Mouse (Mus musculus) embryonic facial prominence, embryonic 10.5 days (tissue): ENCODE results near the gene E130308A19Rik. TPM values are rescaled to one million over a fixed set of nuclear protein-coding genes. Genes with fewer than 3 reads are reported as not detected.

Experiments used
- DNase-seq: peaks from one replicate; pipeline ENCODE4 v3.0.0-alpha.2; 2017; ENCODE audit warnings: low spot score
- H3K27ac ChIP-seq: fragments of 300-500 bp; sonication (generic); replicated peaks from 2 replicates; pipeline ENCODE4 v1.5.1; 2016; ENCODE audit warnings: mild to moderate bottlenecking
- H3K27me3 ChIP-seq: fragments of 300-500 bp; sonication (generic); replicated peaks from 2 replicates; pipeline ENCODE4 v1.6.1; 2016; ENCODE audit warnings: low read depth, mild to moderate bottlenecking; ENCODE audit not compliant: poor library complexity, severe bottlenecking
- H3K36me3 ChIP-seq: fragments of 300-500 bp; sonication (generic); replicated peaks from 2 replicates; pipeline ENCODE4 v1.6.1; 2016; ENCODE audit warnings: mild to moderate bottlenecking, moderate library complexity
- H3K4me1 ChIP-seq: fragments of 300-500 bp; sonication (generic); 2 replicates; pipeline ENCODE4 v1.6.1; 2016
- H3K4me3 ChIP-seq: fragments of 300-500 bp; sonication (generic); 2 replicates; pipeline ENCODE4 v1.5.1; 2016; ENCODE audit warnings: mild to moderate bottlenecking, moderate library complexity
- H3K9me3 ChIP-seq: fragments of 300-500 bp; sonication (generic); 2 replicates; pipeline ENCODE4 v1.6.1; 2016; ENCODE audit warnings: mild to moderate bottlenecking
- WGBS: fragments of 180-500 bp; shearing (Covaris S2); methylation state at CpG from one replicate; pipeline ENCODE4 v1.1.7; 2016; 5-methylcytosine and 5-hydroxymethylcytosine counted together
- polyA plus RNA-seq: library from polyadenylated mRNA; unstranded; fragments of >200 nt; fragmentation: Nextera tagmentation; extraction: Ambion mirVana; gene quantifications from 2 replicates; pipeline ENCODE4 v1.2.1, GENCODE M21; 2016

E130308A19Rik gene
- polyA plus RNA-seq, 1 experiment from 2014 or later = 41.1 TPM

DNA sequence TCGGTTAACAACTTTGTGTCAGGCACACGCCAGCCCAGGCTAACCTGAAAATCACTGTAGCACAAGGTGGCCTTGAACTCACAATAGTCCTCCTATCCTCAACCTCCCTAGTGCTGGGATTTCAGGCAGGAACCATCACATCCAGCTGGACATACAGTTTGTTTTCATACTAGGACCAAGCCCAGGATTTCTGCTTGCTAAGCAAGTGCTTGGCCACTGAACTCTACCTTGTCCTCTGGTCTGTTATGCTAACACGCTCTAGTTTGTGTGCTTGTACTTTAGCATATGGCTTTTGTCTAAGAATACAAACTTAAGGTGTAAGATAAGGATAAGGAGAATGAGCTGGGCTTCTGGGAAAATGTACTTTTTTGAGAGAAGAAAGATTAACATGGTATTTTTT, 18.4 kb downstream of the E130308A19Rik start:
- Histone ChIP-seq H3K36me3 (no peaks in the 10 kb centered on the region), H3K4me1 (peaks cover 4% of the 10 kb centered on the region), H3K27me3 (no peaks in the 10 kb centered on the region), H3K27ac (no peak overlapping the region), H3K4me3 (no peak overlapping the region), H3K9me3 (no peaks in the 10 kb centered on the region)
- 92% methylated on average over 3 of the region's 3 CpGs for WGBS
- DNase-seq = no peak

DNA sequence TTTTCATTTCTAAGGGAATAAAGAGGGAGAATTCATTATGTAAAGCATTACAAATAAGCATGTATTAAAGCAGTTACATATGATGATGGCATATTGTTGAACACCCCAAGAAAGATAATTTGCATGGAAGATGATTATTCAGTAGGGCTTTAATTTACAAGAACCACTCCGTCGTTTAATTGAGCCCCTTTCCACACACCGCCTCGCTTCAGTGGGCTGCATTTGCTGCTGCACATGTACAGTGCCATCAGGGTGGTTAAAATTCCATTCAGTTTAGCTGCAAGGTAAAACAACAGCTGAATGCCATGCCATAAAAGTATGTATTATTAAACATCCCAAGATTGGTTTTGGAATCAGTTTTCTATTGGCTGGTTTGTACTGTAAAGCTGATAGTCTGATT, 19.0 kb downstream of the E130308A19Rik start:
- Histone ChIP-seq H3K4me1 (peaks cover 4% of the 10 kb centered on the region), H3K4me3 (no peak overlapping the region), H3K9me3 (no peaks in the 10 kb centered on the region), H3K36me3 (no peaks in the 10 kb centered on the region), H3K27me3 (no peaks in the 10 kb centered on the region), H3K27ac (no peak overlapping the region)
- WGBS = 91% methylated on average over 4 of the region's 4 CpGs
- no peak for DNase-seq

DNA sequence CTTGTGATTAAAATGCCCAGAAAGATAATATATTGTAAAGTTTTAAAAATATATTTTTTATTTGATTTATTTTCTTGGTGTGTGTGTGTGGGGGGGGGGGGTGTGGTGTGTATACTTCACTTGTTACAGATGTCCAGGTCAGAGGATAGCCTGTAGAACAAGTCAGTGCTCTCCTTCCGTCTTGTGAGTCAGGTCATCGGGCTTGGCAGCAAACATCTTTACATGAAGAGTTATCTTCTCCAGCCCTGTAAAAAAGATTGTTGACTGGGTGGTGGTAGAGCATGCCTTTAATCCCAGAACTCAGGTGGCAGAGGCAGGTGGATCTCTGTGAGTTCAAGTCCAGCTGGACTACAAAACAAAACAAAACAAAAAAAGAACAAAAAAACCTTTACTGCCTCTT, 19.6 kb downstream of the E130308A19Rik start:
- WGBS = 89% methylated on average over 2 of the region's 2 CpGs

DNA sequence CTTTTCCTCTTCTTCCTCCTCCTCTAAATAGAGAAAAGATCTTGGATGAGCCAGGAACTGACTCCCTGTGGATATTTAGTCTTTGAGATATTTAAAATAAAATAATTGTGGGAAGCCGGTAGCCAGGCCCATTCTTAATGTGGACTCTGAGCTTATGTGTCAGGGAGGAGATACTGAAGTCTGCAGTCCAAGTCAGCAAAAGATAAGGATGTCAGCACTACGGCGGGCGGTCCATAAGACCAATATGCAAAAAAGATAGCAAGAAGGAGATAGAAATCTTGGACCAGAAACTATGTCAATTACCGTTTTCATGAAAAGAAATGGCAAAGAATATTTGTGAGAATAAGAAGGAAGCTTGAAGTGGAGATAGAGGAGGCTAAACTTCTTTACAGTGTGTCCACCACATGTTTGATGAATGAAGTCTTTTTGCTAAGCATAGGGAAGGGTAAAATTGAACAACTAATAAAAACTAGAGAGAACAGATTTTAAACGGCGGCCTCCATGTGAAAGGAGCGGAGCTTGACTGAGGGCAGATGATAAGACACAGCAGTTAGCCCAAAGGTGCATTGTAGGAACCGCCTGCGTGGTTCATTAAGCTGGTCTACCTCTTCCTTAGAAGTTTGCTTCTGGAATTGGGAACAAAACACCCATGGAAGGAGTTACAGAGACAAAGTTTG, 20.1 kb downstream of the E130308A19Rik start:
- H3K4me3 ChIP-seq = no peak overlapping the region
- 92% methylated on average over 10 of the region's 10 CpGs for WGBS
- H3K27me3 ChIP-seq = no peaks in the 10 kb centered on the region
- peaks cover 4% of the 10 kb centered on the region; the same call in 1 of the 2 replicates for H3K4me1 ChIP-seq
- no peaks in the 10 kb centered on the region for H3K36me3 ChIP-seq
- DNase-seq = no peak
- H3K9me3 ChIP-seq = no peaks in the 10 kb centered on the region
- H3K27ac ChIP-seq = no peak overlapping the region

More for the DNA sequence above, 19.6 kb downstream of the E130308A19Rik start:
- H3K36me3 ChIP-seq = no peaks in the 10 kb centered on the region
- H3K4me1 ChIP-seq = peaks cover 4% of the 10 kb centered on the region
- H3K4me3 ChIP-seq = no peak overlapping the region
- no peak overlapping the region for H3K27ac ChIP-seq
- H3K9me3 ChIP-seq = no peaks in the 10 kb centered on the region
- H3K27me3 ChIP-seq = no peaks in the 10 kb centered on the region
- no peak for DNase-seq

DNA sequence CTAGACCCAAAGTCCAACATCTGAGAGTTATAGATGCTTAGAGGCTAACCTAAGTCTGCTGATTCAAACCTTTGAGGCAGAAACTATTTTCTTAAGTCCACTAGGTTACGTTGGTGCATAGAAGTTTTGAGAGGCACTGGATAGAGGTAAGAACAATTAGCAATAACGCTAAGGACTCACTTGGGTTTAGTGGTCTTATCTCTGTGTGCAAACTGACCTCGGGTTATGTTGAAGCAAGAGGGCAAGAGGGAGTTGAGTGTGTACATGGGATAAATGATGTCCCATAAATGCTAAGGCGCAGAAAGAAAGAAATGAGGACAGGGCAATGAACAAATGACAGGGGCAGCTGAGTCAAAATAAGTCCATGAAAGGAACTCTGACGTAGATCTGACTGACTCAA, 23.1 kb downstream of the E130308A19Rik start:
- no peaks in the 10 kb centered on the region for H3K27me3 ChIP-seq
- H3K36me3 ChIP-seq = no peaks in the 10 kb centered on the region
- H3K4me3 ChIP-seq = no peak overlapping the region
- no peak overlapping the region for H3K27ac ChIP-seq
- DNase-seq = no peak
- H3K9me3 ChIP-seq = no peaks in the 10 kb centered on the region
- 88% methylated on average over 5 of the region's 5 CpGs for WGBS
- H3K4me1 ChIP-seq = no peaks in the 10 kb centered on the region

DNA sequence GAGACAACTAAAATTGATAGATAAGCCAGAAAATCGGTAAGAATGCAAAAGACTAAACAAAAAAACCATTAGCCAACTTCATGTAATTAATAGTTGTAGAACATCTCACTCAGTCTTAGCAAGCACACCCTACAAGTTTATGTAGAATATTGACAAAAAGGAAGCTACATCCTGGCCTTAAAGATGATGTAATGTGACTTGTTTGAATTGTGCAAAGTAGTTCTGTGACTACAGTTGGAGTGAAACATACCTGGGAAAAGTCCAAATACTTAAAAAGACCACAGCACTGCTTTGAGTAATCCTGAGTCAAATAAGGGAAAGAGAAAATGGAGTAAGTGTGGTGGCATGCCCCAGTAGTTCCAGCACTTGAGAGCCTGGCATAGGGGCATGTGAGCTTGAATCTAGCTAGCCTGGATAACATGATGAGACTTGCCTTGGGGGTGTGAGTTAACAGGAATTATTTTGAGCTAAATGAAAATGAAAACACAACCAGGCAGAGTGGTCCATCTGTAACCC, 26.2 kb downstream of the E130308A19Rik start:
- Histone ChIP-seq H3K4me3 (no peak overlapping the region), H3K27me3 (no peaks in the 10 kb centered on the region), H3K36me3 (no peaks in the 10 kb centered on the region), H3K9me3 (no peaks in the 10 kb centered on the region), H3K27ac (no peak overlapping the region), H3K4me1 (0 out of 2 replicates have a peak, but pooled peaks cover 3% of the 10 kb centered on the region)
- no peak for DNase-seq
- 89% methylated on average over 1 of the region's 1 CpGs for WGBS

DNA sequence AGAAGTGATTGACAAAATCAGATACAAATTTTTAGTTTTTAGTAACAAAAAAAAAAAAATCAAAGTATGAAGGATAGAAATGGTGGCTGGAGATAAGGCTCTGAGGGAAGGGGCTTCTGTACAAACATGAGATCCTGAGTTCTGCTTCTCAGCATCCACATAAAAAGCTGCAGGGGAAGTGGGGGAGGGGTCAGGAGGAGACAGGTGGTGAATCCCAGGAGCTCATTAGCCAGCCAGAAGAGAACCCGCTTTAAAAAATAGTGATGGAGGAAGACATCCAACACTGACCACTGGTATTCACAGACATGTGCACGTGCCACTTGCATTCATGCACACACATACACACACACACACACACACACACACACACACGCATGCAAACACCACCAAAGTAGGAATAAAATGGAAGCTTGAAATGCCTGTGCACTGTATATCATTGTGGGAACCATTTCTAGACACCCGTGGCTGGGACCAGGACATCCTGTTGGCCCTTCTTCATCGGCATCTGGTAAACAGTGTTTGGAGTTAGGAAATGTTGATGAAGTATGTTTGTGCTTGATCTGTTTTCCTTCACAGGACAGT, 30.1 kb downstream of the E130308A19Rik start:
- DNase-seq = no peak

DNA sequence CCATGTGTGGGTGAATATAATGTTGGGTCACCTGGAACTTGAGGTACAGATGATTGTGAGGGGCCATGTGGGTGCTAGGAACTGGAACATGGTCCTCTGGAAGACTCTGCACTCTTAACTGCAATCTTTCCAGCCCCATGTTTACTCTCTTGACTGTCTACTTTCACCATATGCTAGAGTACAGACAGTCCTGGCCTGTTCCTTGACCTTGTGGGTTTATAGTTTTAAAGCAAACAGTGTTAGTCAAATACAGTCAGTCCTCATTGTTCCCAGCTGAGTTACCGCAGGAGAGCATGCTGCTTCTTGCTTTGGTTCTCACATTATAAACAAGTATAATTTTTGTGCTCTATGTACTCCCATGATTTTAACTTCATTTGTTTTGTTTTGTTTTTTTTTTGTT, 36.2 kb downstream of the E130308A19Rik start:
- H3K4me3 ChIP-seq = no peak overlapping the region
- H3K4me1 ChIP-seq = peaks cover under 1% of the 10 kb centered on the region
- H3K36me3 ChIP-seq = peaks cover 20% of the 10 kb centered on the region
- peaks cover 5% of the 10 kb centered on the region; the same call in 1 of the 2 replicates for H3K9me3 ChIP-seq
- H3K27ac ChIP-seq = no peak overlapping the region
- H3K27me3 ChIP-seq = no peaks in the 10 kb centered on the region
- no peak for DNase-seq
- 97% methylated on average over 1 of the region's 1 CpGs for WGBS

More for the DNA sequence above, 30.1 kb downstream of the E130308A19Rik start:
- Histone ChIP-seq H3K36me3 (no peaks in the 10 kb centered on the region), H3K4me1 (0 out of 2 replicates have a peak, but pooled peaks cover 3% of the 10 kb centered on the region), H3K9me3 (no peaks in the 10 kb centered on the region), H3K4me3 (no peak overlapping the region), H3K27ac (no peak overlapping the region), H3K27me3 (no peaks in the 10 kb centered on the region)
- WGBS = 86% methylated on average over 5 of the region's 5 CpGs

DNA sequence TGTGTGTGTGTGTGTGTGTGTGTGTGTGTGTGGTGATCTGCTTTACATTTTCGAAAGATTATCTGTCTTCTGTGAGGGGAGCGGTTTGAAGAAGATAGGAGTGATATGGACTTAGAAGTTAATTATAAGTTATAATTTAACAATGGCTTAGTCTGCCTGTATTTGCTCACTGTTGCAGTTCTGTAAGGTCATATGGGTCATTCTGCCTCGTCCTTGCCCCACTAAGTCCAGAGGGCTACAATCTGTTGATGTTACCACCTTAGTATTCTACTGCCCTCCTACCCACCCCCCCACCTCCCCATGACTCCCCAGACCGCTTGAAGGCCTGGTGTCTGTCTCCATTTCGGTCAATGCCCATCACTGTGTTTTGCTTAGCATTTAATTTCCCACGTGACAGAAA, 37.4 kb downstream of the E130308A19Rik start:
- no peak for DNase-seq
- Histone ChIP-seq H3K27me3 (no peaks in the 10 kb centered on the region), H3K9me3 (peaks cover 5% of the 10 kb centered on the region; the same call in 1 of the 2 replicates), H3K36me3 (peaks cover 20% of the 10 kb centered on the region), H3K4me3 (no peak overlapping the region), H3K27ac (no peak overlapping the region), H3K4me1 (peaks cover 14% of the 10 kb centered on the region)
- WGBS = 90% methylated on average over 6 of the region's 6 CpGs

DNA sequence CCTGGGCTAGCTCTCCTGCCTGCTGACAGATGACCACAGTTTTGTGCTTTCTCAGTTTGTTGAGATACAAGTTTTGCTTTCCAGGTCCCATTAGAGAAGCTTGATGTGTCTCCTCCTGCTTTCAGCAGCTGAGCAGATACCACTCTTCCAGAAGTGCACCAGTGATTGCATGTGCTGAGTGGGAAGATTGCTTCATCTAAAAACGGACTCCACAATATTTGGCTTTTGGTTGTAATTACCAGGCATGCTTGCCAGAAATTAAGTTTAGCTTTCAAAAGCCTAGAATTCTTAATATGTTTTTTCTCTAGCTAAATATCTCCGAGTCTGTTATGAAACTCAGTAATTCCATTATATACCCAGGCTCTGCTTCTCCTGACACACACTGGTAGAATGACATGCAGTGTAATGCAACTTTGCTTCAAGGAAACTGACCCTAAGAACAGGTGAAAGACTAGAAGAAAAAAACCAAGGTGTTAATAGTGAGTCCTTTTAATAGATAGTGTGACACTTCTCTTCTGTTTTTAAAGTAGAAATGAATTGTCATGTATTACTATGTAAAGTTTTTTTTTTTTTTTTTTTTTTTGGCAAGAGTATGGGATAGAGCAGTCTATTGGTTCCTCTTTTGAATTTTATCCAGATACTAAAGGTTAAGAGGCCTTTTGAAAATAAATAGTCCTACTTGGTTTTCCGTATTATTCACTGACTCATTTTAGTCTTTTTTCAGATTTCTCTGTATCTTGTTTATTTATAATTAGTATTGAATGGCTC, 40.7 kb downstream of the E130308A19Rik start:
- no peak for DNase-seq
- H3K27me3 ChIP-seq = no peaks in the 10 kb centered on the region
- H3K4me1 ChIP-seq = peaks cover 15% of the 10 kb centered on the region
- H3K4me3 ChIP-seq = no peak overlapping the region
- H3K36me3 ChIP-seq = peaks cover 16% of the 10 kb centered on the region
- H3K9me3 ChIP-seq = peaks cover 5% of the 10 kb centered on the region; the same call in 1 of the 2 replicates
- H3K27ac ChIP-seq = no peak overlapping the region
- 81% methylated on average over 3 of the region's 3 CpGs for WGBS

DNA sequence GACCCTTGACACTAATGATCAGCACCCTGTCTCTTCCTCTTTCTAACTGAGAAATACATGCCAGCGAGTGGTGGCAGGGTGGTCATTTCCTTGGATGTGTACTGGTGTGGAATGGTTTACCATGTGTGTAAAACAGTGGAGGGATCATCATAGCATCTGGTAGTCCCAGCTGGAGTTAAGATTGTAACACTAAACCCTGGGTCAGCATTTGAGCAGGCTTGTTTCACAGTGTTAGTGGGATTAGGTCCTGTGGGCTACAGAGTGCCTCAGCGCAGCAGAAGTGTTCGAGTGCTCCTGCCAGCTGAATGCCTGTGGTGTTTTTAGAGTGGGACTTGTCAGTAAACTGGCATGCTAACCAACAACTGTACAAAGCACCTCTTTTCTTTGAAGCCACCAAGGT, 42.0 kb downstream of the E130308A19Rik start:
- DNase-seq = no peak
- WGBS = 65% methylated on average over 3 of the region's 3 CpGs

DNA sequence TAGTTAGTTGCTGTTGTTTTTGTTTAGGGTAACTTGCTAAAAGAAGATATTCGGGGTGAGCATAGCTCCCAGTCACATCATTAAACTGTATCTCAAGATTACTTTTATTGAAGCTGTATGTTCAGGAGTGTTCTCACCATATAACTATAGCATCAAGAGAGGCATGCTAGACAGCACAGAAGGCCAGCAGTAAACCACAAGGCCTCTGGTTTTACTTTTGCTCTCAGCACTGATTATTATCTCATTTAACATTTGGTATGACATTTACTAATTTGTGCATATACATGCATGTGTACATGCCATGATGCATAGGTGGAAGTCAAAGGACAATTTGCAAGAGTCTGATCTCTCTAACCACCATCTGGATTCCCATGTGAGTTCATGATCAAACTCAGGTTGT, 43.1 kb downstream of the E130308A19Rik start:
- H3K27ac ChIP-seq = no peak overlapping the region
- no peak overlapping the region for H3K4me3 ChIP-seq
- DNase-seq = no peak
- H3K9me3 ChIP-seq = peaks cover 5% of the 10 kb centered on the region; the same call in 1 of the 2 replicates
- peaks cover 15% of the 10 kb centered on the region for H3K4me1 ChIP-seq
- peaks cover 5% of the 10 kb centered on the region for H3K36me3 ChIP-seq
- 90% methylated on average over 1 of the region's 1 CpGs for WGBS
- H3K27me3 ChIP-seq = no peaks in the 10 kb centered on the region

More for the DNA sequence above, 42.0 kb downstream of the E130308A19Rik start:
- no peak overlapping the region for H3K4me3 ChIP-seq
- H3K9me3 ChIP-seq = peaks cover 5% of the 10 kb centered on the region; the same call in 1 of the 2 replicates
- H3K27ac ChIP-seq = no peak overlapping the region
- H3K36me3 ChIP-seq = peaks cover 5% of the 10 kb centered on the region
- no peaks in the 10 kb centered on the region for H3K27me3 ChIP-seq
- peaks cover 15% of the 10 kb centered on the region for H3K4me1 ChIP-seq
